Mouse (Mus musculus): ENCODE measurements at regions not wholly inside any gene's neighbourhood (a gene's known extent, or its start where the extent isn't known, plus 50 kb on each side); places are given as distances from the start of the nearest gene placed in this dataset.

DNA sequence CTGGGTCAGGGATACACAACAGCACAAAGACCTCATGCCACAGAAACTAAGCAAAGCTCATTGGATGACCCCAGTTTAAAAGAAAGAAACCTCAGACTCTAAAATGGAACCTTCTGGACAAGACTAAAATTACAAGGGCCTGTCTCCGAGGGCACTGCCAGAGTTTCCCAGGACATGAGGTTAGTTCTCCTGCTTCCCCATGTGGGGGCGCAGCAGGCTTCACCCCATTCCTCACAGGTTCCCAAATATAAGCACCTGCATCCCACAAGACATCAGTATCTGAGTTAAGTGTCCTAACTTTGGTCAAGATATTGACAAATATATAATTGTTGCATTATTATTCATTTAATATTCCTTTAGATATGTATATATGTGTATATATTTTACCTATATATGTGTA is 166.8 kb downstream of the B3gnt2 start:
- DNase-seq: no peak

DNA sequence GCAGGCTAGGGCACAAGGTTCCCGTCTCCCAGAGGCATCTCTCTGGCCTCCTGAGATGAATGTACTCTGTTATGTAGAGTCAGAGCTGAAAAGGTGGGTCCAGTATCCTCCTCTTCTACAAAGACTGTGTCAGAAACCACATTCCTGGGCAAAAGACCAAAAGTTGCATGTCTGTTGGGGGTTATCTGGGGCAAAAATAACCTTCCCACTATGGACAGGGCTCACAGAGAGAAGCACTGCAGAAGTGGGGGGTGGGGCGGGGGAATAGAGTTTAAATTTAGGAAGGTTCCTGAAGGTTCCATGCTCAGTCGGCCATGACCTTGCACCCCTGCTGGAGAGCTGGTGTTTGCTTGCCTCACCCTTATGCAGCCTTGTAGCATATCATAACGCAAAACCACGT is 165.9 kb downstream of the B3gnt2 start:
- no peak for DNase-seq

- DNase-seq: no peak
These were observed 165.5 kb downstream of the B3gnt2 start for GRCm38 (mm10) chr11:22695237-22695636.

DNA sequence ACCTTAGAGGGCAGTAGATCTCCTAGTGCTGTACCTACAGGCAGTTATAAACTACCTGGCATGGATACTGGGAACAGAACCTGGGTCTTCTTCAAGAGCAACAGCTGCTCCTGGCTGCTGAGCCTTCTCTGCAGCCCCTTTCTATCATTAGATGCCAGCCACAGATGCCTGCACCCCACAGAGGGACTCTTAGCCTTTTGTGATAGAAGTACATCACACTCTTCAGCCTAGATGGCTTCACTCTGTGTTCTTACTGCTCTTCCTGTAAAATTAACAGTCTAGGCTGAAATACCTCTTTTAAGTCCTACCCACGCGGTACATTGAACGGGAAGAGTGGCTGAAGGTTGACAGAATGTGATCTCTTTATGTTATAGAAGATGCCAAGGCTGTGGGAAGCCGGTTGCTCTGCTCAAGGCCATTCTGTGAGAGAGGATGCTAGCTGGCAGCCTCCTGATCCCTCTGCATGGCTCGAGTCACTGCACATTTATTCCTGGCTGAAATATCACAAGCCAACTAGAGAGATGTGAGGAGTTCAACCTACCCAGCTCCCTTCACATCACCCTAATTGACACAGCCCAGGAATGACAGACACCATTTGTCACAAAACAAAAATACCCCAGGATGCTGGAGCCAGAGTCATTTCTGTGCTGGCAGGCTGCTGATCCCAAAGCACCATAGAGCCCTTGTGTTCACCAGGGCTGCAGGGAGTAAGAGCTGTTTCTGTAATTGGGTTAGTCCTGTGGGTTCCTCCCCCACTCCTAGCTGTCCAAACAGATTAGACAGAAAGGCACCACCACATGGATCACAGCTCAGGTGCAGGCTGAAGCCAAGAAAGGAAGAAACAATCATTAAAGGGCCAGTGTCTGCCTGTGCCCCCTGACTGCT is 162.5 kb downstream of the B3gnt2 start:
- no peak for DNase-seq

GRCm38 (mm10) chr11:22706082-22706481 is 154.7 kb downstream of the B3gnt2 start:
- no peak for DNase-seq

All from kidney, adult 11 months (tissue).